ENCODE assay signal across 21 mouse cellular contexts in the genomic region with DNA sequence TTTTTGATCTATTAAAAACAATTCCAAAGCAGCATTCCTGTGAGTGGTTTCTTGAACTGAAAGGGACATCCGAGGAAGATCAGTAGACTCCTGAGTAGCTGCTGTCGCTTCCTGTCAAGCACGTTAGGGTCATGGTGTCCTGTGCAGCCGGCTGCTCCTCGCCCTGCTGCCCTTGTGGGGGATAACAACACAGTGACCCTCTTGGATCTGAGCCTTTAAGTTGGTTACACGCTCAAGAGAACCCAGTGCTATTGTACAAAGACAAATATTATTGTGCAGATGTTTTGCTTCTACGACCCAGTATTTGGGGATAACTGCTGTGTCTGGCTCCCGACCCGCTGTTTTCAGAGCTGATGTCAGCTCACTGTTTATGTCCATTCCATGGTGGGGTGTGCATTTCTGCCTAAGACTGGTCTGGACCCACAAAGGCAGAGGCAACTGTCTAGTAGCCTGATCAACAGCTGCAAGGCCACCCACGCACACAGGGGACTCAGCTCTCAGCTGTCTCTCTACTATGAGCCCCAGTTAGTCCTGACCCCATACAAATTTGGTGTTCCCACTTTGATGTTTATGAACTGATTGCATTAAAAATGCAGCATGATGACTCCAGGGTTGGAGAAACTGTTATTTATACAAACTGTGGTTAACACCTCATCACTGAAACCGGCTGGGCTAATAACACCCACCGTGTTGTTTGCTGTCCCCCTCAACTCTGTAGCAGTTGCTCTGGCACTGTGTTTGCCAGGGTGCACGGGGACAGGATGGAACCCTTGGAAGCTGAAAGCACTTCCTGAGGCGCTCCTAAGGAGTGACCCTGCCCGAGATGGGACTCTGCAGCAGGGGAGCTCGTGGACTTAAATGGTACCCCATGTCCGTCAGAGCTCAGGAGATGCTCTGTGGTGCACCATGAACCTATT. TPM values are rescaled to one million over a fixed set of nuclear protein-coding genes. Genes with fewer than 3 reads are reported as not detected.
A peak's percentile ranks its signal among the peaks of the same experiment; 100 is the strongest.
DNase-seq lines count a peak whose midpoint lies in the region; ATAC-seq and TF ChIP-seq lines count a peak whose summit lies in the region.
"Had no signal": no experiment of that assay in that cellular context is flagged by ENCODE, and none has a peak within 500 bp of the region (broad histone marks: within the 10 kb centered on the region; RNA-seq: fewer than 3 reads in every experiment).

No protein-coding gene starts in this region.

- no peaks in the 10 kb centered on the region for H3K79me3 ChIP-seq in C2C12 (ENCODE audit: low read depth)

- no peaks in the 10 kb centered on the region for H3K4me1 ChIP-seq in kidney, embryonic 15.5 days
- no peaks in the 10 kb centered on the region for H3K4me1 ChIP-seq in lung, postnatal 0 days (ENCODE audit: insufficient read depth, low read depth, low read length)
- 0 out of 2 replicates have a peak, but pooled peaks cover 2% of the 10 kb centered on the region for H3K4me1 ChIP-seq in limb, embryonic 14.5 days (ENCODE audit: control insufficient read depth, insufficient read depth, low read length)
- H3K4me1 ChIP-seq: liver, embryonic 13.5 days; midbrain, embryonic 15.5 days had no signal

- H3K9ac ChIP-seq in kidney, embryonic 15.5 days: no peak overlapping the region
- no peak overlapping the region for H3K9ac ChIP-seq in lung, postnatal 0 days (replicated peaks; ENCODE audit: low read depth)
- no peak overlapping the region for H3K9ac ChIP-seq in limb, embryonic 14.5 days (ENCODE audit: low read depth, low read length, severe bottlenecking)
- H3K9ac ChIP-seq: forebrain, postnatal 0 days; liver, embryonic 13.5 days; midbrain, embryonic 15.5 days had no signal

- no peaks in the 10 kb centered on the region for H3K27me3 ChIP-seq in kidney, embryonic 15.5 days
- H3K27me3 ChIP-seq in lung, postnatal 0 days (replicated peaks; ENCODE audit: insufficient read depth, low read length): no peaks in the 10 kb centered on the region
- H3K27me3 ChIP-seq in C2C12 (ENCODE audit: control insufficient read depth, insufficient read depth, insufficient read length): no peaks in the 10 kb centered on the region
- H3K27me3 ChIP-seq in limb, embryonic 14.5 days (ENCODE audit: control insufficient read depth, insufficient read depth, low read length): no peaks in the 10 kb centered on the region
- H3K27me3 ChIP-seq: liver, embryonic 13.5 days; midbrain, embryonic 15.5 days; Patski had no signal

- 0 out of 2 replicates have a peak, but pooled peaks have one; percentile 25 for ATAC-seq in kidney, embryonic 15.5 days (replicated peaks; ENCODE audit: low FRiP score)
- ATAC-seq in lung, postnatal 0 days: peak; percentile 86
- ATAC-seq in limb, embryonic 14.5 days (ENCODE audit: low FRiP score, low read depth): peak; percentile 75
- ATAC-seq: activated CD4-positive, CD25-positive, alpha-beta regulatory T cell, adult 4 months; forebrain, postnatal 0 days; hindbrain, embryonic 16.5 days; midbrain, embryonic 15.5 days; Patski had no signal

- no peak for DNase-seq in kidney, postnatal 14 days
- DNase-seq in lung, postnatal 0 days (ENCODE audit: low spot score): peak; percentile 48
- no peak for DNase-seq in lung, postnatal 36 days
- no peak for DNase-seq in limb, embryonic 14.5 days (ENCODE audit: low spot score)
- DNase-seq in right cerebral cortex, adult 18-20 months: no peak
- DNase-seq: adrenal gland, postnatal 25 days; B cell, adult 2 months; cerebellum, adult 2 months; forebrain, postnatal 0 days; heart, adult 18-20 months; heart, postnatal 4 days; kidney, postnatal 10 days; liver, embryonic 13.5 days; right cerebral cortex, postnatal 25 days; thymus, adult 18-20 months had no signal

- no peak for TF ChIP-seq POLR2A in limb, embryonic 14.5 days (IDR thresholded peaks at IDR 0.05; ENCODE audit: borderline replicate concordance, extremely low read depth, insufficient read depth, insufficient read length)

- no peaks in the 10 kb centered on the region for H3K9me3 ChIP-seq in kidney, embryonic 15.5 days (replicated peaks)
- H3K9me3 ChIP-seq in lung, postnatal 0 days (ENCODE audit: low read length): no peaks in the 10 kb centered on the region
- no peaks in the 10 kb centered on the region for H3K9me3 ChIP-seq in limb, embryonic 14.5 days (ENCODE audit: control insufficient read depth, low read length)
- H3K9me3 ChIP-seq: liver, embryonic 13.5 days; midbrain, embryonic 15.5 days had no signal

- H3K4me3 ChIP-seq in kidney, embryonic 15.5 days (replicated peaks): no peak overlapping the region
- no peak overlapping the region for H3K4me3 ChIP-seq in lung, postnatal 0 days (ENCODE audit: low read depth, low read length)
- no peak overlapping the region for H3K4me3 ChIP-seq in C2C12 (ENCODE audit: insufficient read depth, poor library complexity, severe bottlenecking)
- no peak overlapping the region for H3K4me3 ChIP-seq in limb, embryonic 14.5 days (replicated peaks; ENCODE audit: low read length)
- H3K4me3 ChIP-seq: liver, embryonic 13.5 days; midbrain, embryonic 15.5 days had no signal

- WGBS in kidney, embryonic 15.5 days: 69% methylated on average over 17 of the region's 17 CpGs
- 59% methylated on average over 17 of the region's 17 CpGs for WGBS in lung, postnatal 0 days
- 79% methylated on average over 17 of the region's 17 CpGs for WGBS in limb, embryonic 14.5 days

- no peaks in the 10 kb centered on the region for H3K79me2 ChIP-seq in C2C12 (ENCODE audit: control insufficient read depth, insufficient read depth)

- H3K36me3 ChIP-seq in kidney, embryonic 15.5 days: peaks cover 42% of the 10 kb centered on the region
- no peaks in the 10 kb centered on the region for H3K36me3 ChIP-seq in lung, postnatal 0 days (ENCODE audit: insufficient read depth, low read length)
- H3K36me3 ChIP-seq in C2C12 (ENCODE audit: control insufficient read depth, insufficient read depth): peaks cover 41% of the 10 kb centered on the region
- H3K36me3 ChIP-seq in limb, embryonic 14.5 days (ENCODE audit: control insufficient read depth, insufficient read depth, low read length): peaks cover 19% of the 10 kb centered on the region
- H3K36me3 ChIP-seq: midbrain, embryonic 15.5 days had no signal

- TF ChIP-seq EP300 in lung, postnatal 0 days (IDR thresholded peaks at IDR 0.05): no peak

- no peak overlapping the region for H3K27ac ChIP-seq in kidney, embryonic 15.5 days
- no peak overlapping the region for H3K27ac ChIP-seq in lung, postnatal 0 days (ENCODE audit: low read length)
- no peak overlapping the region for H3K27ac ChIP-seq in limb, embryonic 14.5 days (replicated peaks; ENCODE audit: low read depth, low read length)
- H3K27ac ChIP-seq: liver, embryonic 13.5 days; midbrain, embryonic 15.5 days had no signal

- no peak overlapping the region for H3K4me2 ChIP-seq in kidney, embryonic 15.5 days
- H3K4me2 ChIP-seq in lung, postnatal 0 days (replicated peaks; ENCODE audit: low read depth, low read length): no peak overlapping the region
- no peak overlapping the region for H3K4me2 ChIP-seq in limb, embryonic 14.5 days (replicated peaks; ENCODE audit: low read depth, low read length, severe bottlenecking)
- H3K4me2 ChIP-seq: liver, embryonic 13.5 days; midbrain, embryonic 15.5 days had no signal

- peak; percentile 1; the same call in 1 of the 2 replicates for TF ChIP-seq CTCF in lung, postnatal 0 days (IDR thresholded peaks at IDR 0.05)
- no peak for TF ChIP-seq CTCF in C2C12 (IDR thresholded peaks at IDR 0.05; ENCODE audit: control insufficient read depth, insufficient read depth, insufficient read length)

- H3ac ChIP-seq in C2C12 (ENCODE audit: control insufficient read depth, insufficient read length, low read depth): no peak overlapping the region

TF ChIP-seq in C2C12, 6 proteins besides CTCF, POLR2A, EP300 and RAD21:
- TF ChIP-seq CEBPB (IDR thresholded peaks at IDR 0.05; ENCODE audit: low read depth) (no peak), FOSL1 (IDR thresholded peaks at IDR 0.05; ENCODE audit: insufficient read depth, low read length, poor library complexity, severe bottlenecking) (no peak), USF1 (IDR thresholded peaks at IDR 0.05; ENCODE audit: low read depth) (no peak), MYOD1 (IDR thresholded peaks at IDR 0.05; ENCODE audit: control insufficient read depth, insufficient read length, low read depth) (peak; percentile 40), MAX (IDR thresholded peaks at IDR 0.05) (no peak), MYOG (IDR thresholded peaks at IDR 0.05; ENCODE audit: control insufficient read depth, extremely low read depth, insufficient read length) (no peak)

RNA-seq across cellular contexts. Expression of gene Tgfb2, which starts 9.4 kb away (rescaled TPM):
- 16.4 and 23.5 TPM in 2 replicates for polyA plus RNA-seq in kidney, embryonic 15.5 days (2015; fragmentation: Nextera tagmentation; extraction: Ambion mirVana)
- 49.7 and 58.2 TPM in 2 replicates for polyA plus RNA-seq in lung, postnatal 0 days (2015; fragmentation: Nextera tagmentation; extraction: Ambion mirVana)
- 1.8 TPM for polyA plus RNA-seq in C2C12 (2012; fragmentation: generic; extraction: Trizol)
- polyA plus RNA-seq in limb, embryonic 14.5 days (2012; rRNA removed): 25.3 and 26.1 TPM in 2 replicates
- polyA plus RNA-seq in limb, embryonic 14.5 days (2014; fragmentation: Nextera tagmentation; extraction: Ambion mirVana): 73.5 and 89.7 TPM in 2 replicates

RNA-seq across cellular contexts. Expression of gene Rrp15, which starts 33.9 kb away (rescaled TPM):
- 72.6 and 75.5 TPM in 2 replicates for polyA plus RNA-seq in kidney, embryonic 15.5 days (2015; fragmentation: Nextera tagmentation; extraction: Ambion mirVana)
- 21.8 and 21.9 TPM in 2 replicates for polyA plus RNA-seq in lung, postnatal 0 days (2015; fragmentation: Nextera tagmentation; extraction: Ambion mirVana)
- 31.0 TPM for polyA plus RNA-seq in C2C12 (2012; fragmentation: generic; extraction: Trizol)
- 18.6 and 40.0 TPM in 2 replicates for polyA plus RNA-seq in limb, embryonic 14.5 days (2012; rRNA removed)
- polyA plus RNA-seq in limb, embryonic 14.5 days (2014; fragmentation: Nextera tagmentation; extraction: Ambion mirVana): 62.6 and 64.8 TPM in 2 replicates

Comparison
In these comparisons a context has a peak if more than half of its experiments do, and no peak if none do; other contexts are left out.
1. ATAC-seq: peak in every context shown above with its lines; median percentile 86 in lung, postnatal 0 days; 75 in limb, embryonic 14.5 days; 25 in kidney, embryonic 15.5 days.